Mouse (Mus musculus): ENCODE measurements at regions not wholly inside any gene's neighbourhood (a gene's known extent, or its start where the extent isn't known, plus 50 kb on each side); places are given as distances from the start of the nearest gene placed in this dataset.

GRCm38 (mm10) chr2:57424879-57425278 lies 187.4 kb downstream of the Gpd2 start:
- no peak for DNase-seq (ENCODE audit: low spot score in 2 of 2)

GRCm38 (mm10) chr2:57425439-57425838 lies 188.0 kb downstream of the Gpd2 start:
- no peak for DNase-seq (ENCODE audit: low spot score in 2 of 2)

GRCm38 (mm10) chr2:57450996-57451770 lies 213.7 kb downstream of the Gpd2 start:
- DNase-seq (ENCODE audit: low spot score in 2 of 2), result peak; percentile 61 to 78

GRCm38 (mm10) chr2:57453896-57454679 lies 216.7 kb downstream of the Gpd2 start:
- no peak for DNase-seq (ENCODE audit: low spot score in 2 of 2)

- peak; percentile 16 to 79 for DNase-seq (ENCODE audit: low spot score in 2 of 2)
These were observed 222.5 kb downstream of the Gpd2 start for GRCm38 (mm10) chr2:57459901-57460300.

- no peak for DNase-seq (ENCODE audit: low spot score in 2 of 2)
These were observed 236.4 kb downstream of the Gpd2 start for GRCm38 (mm10) chr2:57473873-57474272.

GRCm38 (mm10) chr2:57492116-57492515 lies 254.7 kb downstream of the Gpd2 start:
- DNase-seq (ENCODE audit: low spot score in 2 of 2), result no peak

- no peak for DNase-seq (ENCODE audit: low spot score in 2 of 2)
These were observed 255.6 kb downstream of the Gpd2 start for GRCm38 (mm10) chr2:57492914-57493621.

GRCm38 (mm10) chr2:57496315-57496954 lies 259.0 kb downstream of the Gpd2 start:
- DNase-seq (ENCODE audit: low spot score in 2 of 2), result no peak

GRCm38 (mm10) chr2:57497933-57498332 lies 260.5 kb downstream of the Gpd2 start:
- no peak for DNase-seq (ENCODE audit: low spot score in 2 of 2)

- no peak for DNase-seq (ENCODE audit: low spot score in 2 of 2)
These were observed 267.2 kb downstream of the Gpd2 start for GRCm38 (mm10) chr2:57504678-57505077.

- no peak for DNase-seq (ENCODE audit: low spot score in 2 of 2)
These were observed 285.0 kb downstream of the Gpd2 start for GRCm38 (mm10) chr2:57522465-57522864.

- no peak for DNase-seq (ENCODE audit: low spot score in 2 of 2)
These were observed 285.5 kb downstream of the Gpd2 start for GRCm38 (mm10) chr2:57522983-57523382.

- DNase-seq (ENCODE audit: low spot score in 2 of 2), result no peak
These were observed 290.5 kb downstream of the Gpd2 start for GRCm38 (mm10) chr2:57527966-57528365.

- DNase-seq (ENCODE audit: low spot score in 2 of 2), result no peak
These were observed 302.4 kb downstream of the Gpd2 start for GRCm38 (mm10) chr2:57539842-57540241.

- peak; percentile 28 to 50 for DNase-seq (ENCODE audit: low spot score in 2 of 2)
These were observed 327.8 kb downstream of the Gpd2 start for GRCm38 (mm10) chr2:57565258-57565657.

- DNase-seq (ENCODE audit: low spot score in 2 of 2), result no peak
These were observed 328.7 kb downstream of the Gpd2 start for GRCm38 (mm10) chr2:57566103-57566502.

GRCm38 (mm10) chr2:57567183-57567582 lies 329.7 kb downstream of the Gpd2 start:
- no peak for DNase-seq (ENCODE audit: low spot score in 2 of 2)

GRCm38 (mm10) chr2:57587065-57587464 lies 349.6 kb downstream of the Gpd2 start:
- no peak for DNase-seq (ENCODE audit: low spot score in 2 of 2)

GRCm38 (mm10) chr2:57593558-57593957 lies 356.1 kb downstream of the Gpd2 start:
- DNase-seq (ENCODE audit: low spot score in 2 of 2), result no peak

- peak; percentile 44 to 47 for DNase-seq (ENCODE audit: low spot score in 2 of 2)
These were observed 360.4 kb downstream of the Gpd2 start for GRCm38 (mm10) chr2:57597694-57598358.

Data from layer of hippocampus, adult 18-20 months (tissue).